Mouse (Mus musculus) hindlimb bud, embryonic 11.5 days (tissue): ENCODE results near the gene Ubap2.

Experiments
- DNase-seq: peaks from one replicate; pipeline ENCODE4 v3.0.0-alpha.2; 2012; ENCODE audit warnings: low read depth, low spot score; ENCODE audit errors: extremely low spot score

Ubap2 gene

GRCm38 (mm10) chr4:41274980-41275850 lies at the start of gene Ubap2:
TSS of gene Ubap2 (minus strand) at chr4:41275144.
- DNase-seq = peak; percentile 98

GRCm38 (mm10) chr4:41320971-41321370 lies 46.0 kb upstream of the Ubap2 start:
- no peak for DNase-seq

- no peak for DNase-seq
Observed at GRCm38 (mm10) chr4:41318267-41318666, 43.3 kb upstream of the Ubap2 start.

GRCm38 (mm10) chr4:41315173-41315572 lies 40.2 kb upstream of the Ubap2 start:
- DNase-seq = no peak

- peak; percentile 79 for DNase-seq
Observed at GRCm38 (mm10) chr4:41314141-41315129, 39.5 kb upstream of the Ubap2 start, which contains the start of gene Dcaf12. TSS of gene Dcaf12 (minus strand) at chr4:41314889.

GRCm38 (mm10) chr4:41313722-41314121 lies 38.8 kb upstream of the Ubap2 start:
- DNase-seq = peak; percentile 5

- no peak for DNase-seq
Observed at GRCm38 (mm10) chr4:41310567-41311563, 35.9 kb upstream of the Ubap2 start.

- DNase-seq = no peak
Observed at GRCm38 (mm10) chr4:41307406-41307805, 32.5 kb upstream of the Ubap2 start.

GRCm38 (mm10) chr4:41304302-41304701 lies 29.4 kb upstream of the Ubap2 start:
- DNase-seq = no peak

- no peak for DNase-seq
Observed at GRCm38 (mm10) chr4:41303671-41304070, 28.7 kb upstream of the Ubap2 start.

GRCm38 (mm10) chr4:41298976-41299375 lies 24.0 kb upstream of the Ubap2 start:
- no peak for DNase-seq

- DNase-seq = no peak
Observed at GRCm38 (mm10) chr4:41295960-41296359, 21.0 kb upstream of the Ubap2 start.

GRCm38 (mm10) chr4:41295507-41295906 lies 20.6 kb upstream of the Ubap2 start:
- no peak for DNase-seq

- DNase-seq = no peak
Observed at GRCm38 (mm10) chr4:41293907-41294306, 19.0 kb upstream of the Ubap2 start.

- no peak for DNase-seq
Observed at GRCm38 (mm10) chr4:41289802-41290201, 14.9 kb upstream of the Ubap2 start.

- peak; percentile 18 for DNase-seq
Observed at GRCm38 (mm10) chr4:41286420-41286819, 11.5 kb upstream of the Ubap2 start.

GRCm38 (mm10) chr4:41284087-41284486 lies 9.1 kb upstream of the Ubap2 start:
- no peak for DNase-seq

- DNase-seq = no peak
Observed at GRCm38 (mm10) chr4:41275927-41276326, 983 bp upstream of the Ubap2 start.

- DNase-seq = peak; percentile 22
Observed at GRCm38 (mm10) chr4:41274377-41274979, 466 bp downstream of the Ubap2 start.

GRCm38 (mm10) chr4:41268133-41268532 lies 6.8 kb downstream of the Ubap2 start:
- no peak for DNase-seq
